Mouse (Mus musculus) cortical plate, adult 2 months (tissue): ENCODE measurements around the gene Smim13.

Experiments
- CTCF ChIP-seq: fragments of 200-500 bp; IDR thresholded peaks from 2 replicates; pipeline ENCODE4 v1.5.1; 2011; ENCODE audit warnings: mild to moderate bottlenecking, control low read depth, low read length; ENCODE audit not compliant: insufficient read depth; ENCODE audit errors: extremely low read depth
- POLR2A ChIP-seq: fragments of 200-500 bp; IDR thresholded peaks from 2 replicates; pipeline ENCODE4 v1.6.1; 2011; ENCODE audit warnings: mild to moderate bottlenecking, low read length, control low read depth; ENCODE audit not compliant: insufficient read depth; ENCODE audit errors: extremely low read depth

GRCm38 (mm10) chr13:41219687-41220303, 29.8 kb upstream of the Smim13 start:
- TF ChIP-seq CTCF (no peak), POLR2A (no peak)
